Mouse (Mus musculus): ENCODE measurements around the gene Olfm1. TPM values are rescaled to one million over a fixed set of nuclear protein-coding genes. Genes with fewer than 3 reads are reported as not detected.

Gene Olfm1
- total RNA-seq, 2 experiments from 2014 or later: 7.3 to 9.5 TPM

DNA sequence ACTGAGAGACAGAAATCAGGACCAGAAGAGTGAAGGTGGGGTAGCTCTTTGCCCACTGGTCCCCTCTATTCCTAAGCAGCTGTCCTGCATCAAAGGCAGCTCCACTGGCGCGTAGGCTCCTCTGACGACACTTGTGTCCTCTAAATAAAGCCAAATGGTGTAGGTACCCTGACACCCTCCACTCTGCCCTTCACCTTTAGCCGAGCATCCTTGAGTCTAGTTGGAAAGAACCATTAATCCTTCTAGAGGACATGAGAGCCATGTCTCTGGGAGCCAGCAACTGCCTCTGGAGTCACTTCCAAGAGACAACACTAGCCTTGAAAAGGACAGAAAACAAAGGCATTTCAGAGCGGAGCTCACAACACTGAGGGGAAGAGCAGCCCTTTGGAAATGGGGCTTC is 34.2 kb downstream of the Olfm1 start:
- intact Hi-C loops (cut with DNase I): no loop called here

DNA sequence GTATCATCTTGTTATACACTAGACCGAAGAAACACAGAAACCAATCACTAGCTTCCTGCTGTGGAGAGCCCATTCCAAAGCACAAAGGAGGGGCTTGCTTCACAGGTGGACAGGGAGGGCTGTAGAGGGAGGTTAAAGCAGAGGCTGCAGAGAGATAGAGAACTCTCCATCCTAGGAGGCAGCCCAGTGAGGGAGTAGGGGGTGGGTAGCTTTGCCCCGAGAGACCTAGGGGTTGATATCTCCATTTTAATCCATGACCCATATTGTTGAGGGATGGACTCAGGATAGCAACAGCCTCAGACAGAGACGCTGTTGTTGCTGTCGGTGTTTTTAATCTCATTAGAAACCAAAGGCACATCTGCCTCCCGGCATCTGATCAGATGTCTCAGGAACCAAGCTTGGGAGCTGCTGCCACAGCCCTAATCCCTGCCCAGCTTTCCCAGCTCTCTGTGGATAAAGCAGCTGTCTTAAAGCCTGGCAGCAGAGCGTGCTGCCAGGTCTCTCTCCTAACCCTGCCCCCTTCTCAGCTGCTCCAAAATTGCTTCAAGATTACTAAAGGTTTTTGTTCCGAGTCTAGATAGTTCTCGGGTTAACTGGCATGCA is 34.9 kb downstream of the Olfm1 start:
- no peak for DNase-seq
- intact Hi-C loops (cut with DNase I): no loop called here

More for the DNA sequence above, 34.2 kb downstream of the Olfm1 start:
- no peak for DNase-seq

DNA sequence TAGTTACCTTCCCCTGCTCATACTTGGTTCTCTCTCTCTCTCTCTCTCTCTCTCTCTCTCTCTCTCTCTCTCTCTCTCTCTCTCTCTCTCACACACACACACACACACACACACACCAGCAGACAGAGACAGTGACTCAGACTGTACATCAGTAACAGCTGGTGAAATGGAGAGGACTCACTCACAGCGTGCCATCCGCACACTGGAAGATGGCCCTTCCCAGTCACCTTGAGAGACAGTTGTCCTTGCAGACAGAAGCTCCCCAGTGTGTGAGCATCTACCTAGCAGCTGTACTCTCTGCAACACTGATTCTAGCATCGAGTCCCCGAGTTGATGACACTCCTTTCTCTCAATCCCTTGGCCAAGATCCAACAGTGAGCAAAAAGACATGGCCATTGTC is 35.6 kb downstream of the Olfm1 start:
- DNase-seq: no peak
- intact Hi-C loops (cut with DNase I): no loop called here

DNA sequence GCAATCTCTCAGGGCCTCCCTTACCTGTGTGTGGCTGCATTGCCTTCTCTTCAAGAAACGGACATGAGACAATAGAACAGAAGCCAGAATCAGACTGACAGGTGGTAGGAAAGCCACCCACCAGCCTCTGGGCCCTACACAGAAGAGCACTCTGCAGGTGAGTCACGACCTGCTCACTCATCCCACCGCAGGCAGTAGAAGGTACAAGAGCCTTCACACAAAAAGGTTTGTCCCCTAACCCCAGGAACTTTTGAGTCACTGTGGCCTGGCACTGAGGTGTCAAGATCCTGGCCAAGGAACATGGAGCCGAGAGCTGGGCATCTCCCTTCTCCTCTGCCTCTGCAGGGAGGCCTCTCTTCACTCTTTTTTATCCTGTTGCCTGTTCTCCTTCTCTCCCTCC is 42.3 kb downstream of the Olfm1 start:
- intact Hi-C loops (cut with DNase I): no loop called here
- DNase-seq: no peak

DNA sequence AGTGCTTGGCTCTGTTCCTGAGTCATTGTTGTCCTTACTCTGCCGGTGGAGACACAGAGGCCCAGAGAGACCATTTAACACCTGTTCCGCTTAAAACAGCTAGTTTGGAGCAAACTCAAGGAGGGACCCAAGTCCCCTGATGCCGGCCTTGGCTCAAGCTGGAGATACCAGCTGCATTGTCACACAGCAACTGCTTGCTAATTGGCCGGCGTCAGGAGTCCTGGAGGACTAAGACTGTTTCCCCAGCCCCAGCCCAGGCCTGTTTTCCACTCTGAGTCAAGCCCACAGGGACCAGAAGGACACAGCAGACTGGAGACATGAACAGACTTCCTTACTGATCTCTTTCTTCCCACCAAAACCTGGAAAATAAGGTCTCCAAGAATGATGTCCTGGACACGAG is 43.7 kb downstream of the Olfm1 start:
- intact Hi-C loops (cut with DNase I): no loop called here

DNA sequence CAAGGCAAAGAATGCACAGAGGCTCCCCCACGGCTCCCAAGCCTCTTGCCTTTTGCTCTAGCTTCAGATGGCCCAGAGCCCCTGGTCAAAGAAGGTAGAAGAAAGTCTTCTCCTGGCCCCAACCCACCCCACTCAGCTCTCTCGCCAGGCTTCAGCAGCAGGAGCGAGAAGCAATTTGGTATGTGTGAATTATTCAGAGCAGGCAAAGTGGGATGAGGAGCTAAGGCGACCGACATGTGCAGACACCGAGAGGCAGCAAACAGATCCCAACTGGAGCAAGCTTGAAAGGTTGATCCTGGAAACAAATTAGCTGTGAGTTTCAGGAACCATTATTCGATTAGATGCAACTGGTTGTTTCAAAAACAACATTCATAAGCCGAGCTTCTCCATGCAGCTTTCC is 46.8 kb downstream of the Olfm1 start:
- intact Hi-C loops (cut with DNase I): no loop called here
- DNase-seq: no peak

More for the DNA sequence above, 43.7 kb downstream of the Olfm1 start:
- DNase-seq: no peak

DNA sequence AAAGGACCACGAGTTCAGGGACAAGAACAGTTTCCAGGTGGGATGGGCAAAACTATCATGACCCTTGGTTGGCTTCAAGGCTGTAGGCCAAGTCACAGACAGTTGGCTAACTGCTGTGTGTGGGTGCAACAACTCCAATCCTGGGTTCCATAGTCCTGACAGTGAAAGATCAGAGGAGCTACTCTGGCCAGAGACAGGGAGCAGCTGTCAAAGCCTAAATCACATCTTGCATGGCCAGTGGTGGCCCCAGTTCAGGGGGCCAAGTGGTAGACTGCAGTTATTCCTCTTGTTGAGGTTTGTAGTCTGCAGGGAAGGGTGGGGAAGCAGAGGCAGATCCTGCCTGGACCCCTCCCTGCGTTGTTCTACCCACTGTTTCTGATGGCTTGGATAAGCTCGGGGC is 48.1 kb downstream of the Olfm1 start:
- intact Hi-C loops (cut with DNase I): no loop called here

DNA sequence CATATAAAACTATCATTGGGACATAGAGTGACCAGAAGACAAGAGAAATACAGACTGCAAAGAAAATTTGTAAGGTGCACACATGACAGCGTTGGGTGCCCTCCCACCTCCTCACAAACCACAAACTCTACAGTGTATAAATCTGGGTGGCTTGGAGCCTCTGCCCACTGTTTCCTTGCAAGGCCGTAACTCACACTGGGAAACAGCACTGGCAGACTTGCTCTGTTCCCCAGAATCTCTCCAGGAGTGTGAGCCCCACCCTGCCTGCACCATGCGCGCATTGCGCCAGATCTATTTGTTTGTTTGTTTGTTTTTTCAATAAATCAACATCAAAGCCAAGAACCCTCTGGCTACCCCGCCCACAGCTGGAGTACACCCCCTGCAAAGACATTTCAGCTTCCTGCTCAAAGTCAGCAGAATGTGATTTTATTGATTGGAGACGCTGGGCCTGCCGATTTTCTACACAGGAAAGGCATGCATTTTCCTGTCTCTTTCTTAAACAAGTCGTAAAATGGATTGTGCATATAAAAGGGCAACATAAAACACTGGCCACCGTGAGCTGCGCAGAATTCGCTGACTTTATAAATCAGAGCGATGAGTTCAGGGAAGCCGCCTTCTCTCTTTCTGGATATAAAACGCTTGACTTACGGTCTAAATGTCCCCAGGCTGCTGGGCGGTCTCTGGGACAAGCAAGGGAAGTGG is 48.9 kb downstream of the Olfm1 start:
- intact Hi-C loops (cut with DNase I): no loop called here
- no peak for DNase-seq

More for the DNA sequence above, 48.1 kb downstream of the Olfm1 start:
- no peak for DNase-seq

DNA sequence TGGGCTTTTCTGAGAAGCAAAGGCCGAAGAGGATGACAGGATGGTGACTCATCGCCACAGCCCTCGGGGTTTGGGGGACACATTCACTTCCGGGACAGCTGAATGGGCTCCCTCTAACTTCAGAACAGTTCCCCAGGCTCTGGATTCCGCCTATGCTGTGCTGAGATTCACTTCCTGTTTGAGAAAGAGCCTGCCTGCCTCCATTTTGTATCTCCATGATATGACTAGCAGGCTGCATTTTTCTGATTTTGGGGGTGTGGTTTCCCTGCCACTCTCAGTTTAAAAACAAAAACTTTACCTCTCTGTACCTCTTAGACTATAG is 49.4 kb downstream of the Olfm1 start:
- intact Hi-C loops (cut with DNase I): no loop called here
- no peak for DNase-seq

DNA sequence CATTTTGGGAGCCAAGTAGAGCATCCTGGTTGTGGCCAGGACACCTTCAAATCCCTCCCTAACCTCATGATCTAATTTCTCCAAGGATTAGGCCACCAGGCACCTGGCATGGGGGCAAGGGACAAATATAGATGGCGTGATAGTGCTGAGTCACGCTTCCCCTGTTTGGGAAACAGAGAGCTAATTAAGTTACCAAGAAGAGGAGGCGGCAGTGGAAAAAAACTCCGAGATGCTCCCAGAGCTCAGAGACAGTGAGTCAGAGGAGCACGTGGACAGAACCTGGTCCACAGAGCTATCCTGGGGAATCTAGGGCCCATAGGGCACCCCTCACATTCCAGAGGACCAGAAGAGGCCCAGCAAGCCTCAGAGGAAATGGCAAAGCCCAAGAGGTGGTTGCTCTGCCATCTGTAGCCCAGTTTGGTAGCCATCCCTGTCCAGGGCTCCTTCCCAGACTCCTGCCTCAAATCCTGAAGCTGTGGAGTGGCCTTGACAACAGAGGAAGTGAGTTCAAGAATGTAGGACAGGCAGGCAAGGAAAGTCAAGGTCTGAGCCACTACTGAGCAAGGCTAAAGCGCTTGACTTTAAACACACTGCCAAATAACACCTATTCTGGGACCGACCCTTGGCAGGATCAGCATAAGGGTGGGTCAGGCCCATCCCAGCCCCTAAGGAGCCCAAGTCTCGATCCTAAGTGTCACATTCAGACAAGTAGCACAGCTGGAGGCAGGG is 52.0 kb downstream of the Olfm1 start:
- DNase-seq: no peak
- intact Hi-C loops (cut with DNase I): no loop called here

DNA sequence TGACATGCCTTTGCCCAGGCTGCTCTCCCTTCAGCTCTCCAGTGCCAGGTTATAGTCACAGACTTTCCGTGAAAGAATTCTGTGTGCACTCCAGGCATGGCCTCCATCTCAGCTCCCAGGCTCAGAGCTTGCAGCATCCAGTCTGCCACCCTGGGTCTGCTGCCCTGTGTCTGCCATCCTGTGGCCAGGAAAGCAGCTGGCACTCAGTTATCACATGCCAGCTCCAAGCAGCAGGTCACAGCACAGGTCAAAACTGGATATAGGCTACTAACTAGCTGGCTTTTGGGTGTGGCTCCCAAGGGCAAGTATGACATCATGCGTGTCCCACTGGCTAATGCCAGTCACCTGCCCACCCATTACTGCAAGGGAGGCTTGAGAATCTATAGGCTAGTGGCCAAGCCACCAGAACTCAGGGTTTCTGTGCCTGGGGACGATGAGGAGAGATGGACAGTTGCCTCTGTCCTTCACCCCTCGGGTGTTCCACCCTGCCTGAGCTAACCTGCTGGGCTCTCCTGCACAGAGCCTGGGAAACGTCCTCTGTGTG is 53.4 kb downstream of the Olfm1 start:
- no peak for DNase-seq
- intact Hi-C loops (cut with DNase I): no loop called here

DNA sequence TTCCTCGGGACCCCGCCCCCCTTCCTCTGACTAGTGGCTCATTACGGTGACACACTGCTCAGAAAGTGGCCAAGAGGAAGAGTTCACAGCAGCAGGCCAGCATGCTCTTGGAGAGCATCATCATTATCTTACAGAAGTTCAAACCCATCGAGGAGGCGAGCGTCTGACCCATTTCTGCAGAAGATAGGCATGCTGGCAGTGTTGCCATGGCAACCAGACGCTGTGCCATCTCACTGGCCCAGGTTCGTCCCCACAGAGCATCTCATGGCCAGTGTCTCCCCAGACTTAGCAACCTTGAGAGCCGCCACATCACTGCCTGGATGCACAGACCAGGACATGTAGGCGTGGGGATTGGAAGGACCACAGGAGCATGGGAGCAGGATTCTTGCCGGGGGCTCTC is 54.3 kb downstream of the Olfm1 start:
- intact Hi-C loops (cut with DNase I): no loop called here

DNA sequence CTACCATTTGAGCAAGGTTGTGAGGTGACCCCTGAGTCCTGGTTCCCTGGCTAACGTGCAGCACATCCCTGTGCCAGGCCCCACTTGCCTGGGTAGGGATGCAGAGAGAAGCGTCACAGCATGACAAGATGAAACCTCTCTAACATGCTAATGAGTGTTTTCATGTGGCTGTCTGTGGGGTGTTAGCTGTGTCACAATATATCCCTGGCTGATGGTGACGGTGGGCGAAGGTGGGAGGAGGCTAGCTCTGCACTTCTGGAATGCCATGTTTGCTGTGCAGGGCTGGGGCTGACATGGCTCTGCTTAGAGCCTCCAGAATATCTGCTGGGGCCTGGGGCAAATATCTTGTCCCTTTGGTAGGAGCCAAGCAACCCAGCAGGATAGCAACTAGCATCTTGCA is 59.8 kb downstream of the Olfm1 start:
- no peak for DNase-seq
- intact Hi-C loops (cut with DNase I): no loop called here

More for the DNA sequence above, 54.3 kb downstream of the Olfm1 start:
- DNase-seq: no peak

DNA sequence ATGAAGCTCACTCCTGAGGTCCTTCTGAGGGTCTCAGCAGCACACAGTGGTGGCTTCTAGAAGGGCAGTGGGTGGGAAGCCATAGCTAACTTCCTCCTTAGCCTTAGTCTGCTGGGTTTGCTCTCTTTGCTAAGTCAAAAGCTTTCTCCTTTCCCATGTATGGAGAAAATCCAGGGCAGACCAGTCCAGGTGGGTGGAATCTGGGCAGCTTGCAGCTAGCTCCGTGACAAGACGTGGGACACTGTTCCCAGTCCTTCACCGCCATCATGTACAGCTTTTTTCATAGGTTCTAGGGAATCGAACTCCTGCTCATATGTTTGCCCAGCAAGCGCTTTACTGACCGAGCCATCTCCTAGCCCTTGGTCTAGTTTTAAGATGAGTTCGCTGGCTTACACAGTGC is 63.2 kb downstream of the Olfm1 start:
- no peak for DNase-seq
- intact Hi-C loops (cut with DNase I): no loop called here

DNA sequence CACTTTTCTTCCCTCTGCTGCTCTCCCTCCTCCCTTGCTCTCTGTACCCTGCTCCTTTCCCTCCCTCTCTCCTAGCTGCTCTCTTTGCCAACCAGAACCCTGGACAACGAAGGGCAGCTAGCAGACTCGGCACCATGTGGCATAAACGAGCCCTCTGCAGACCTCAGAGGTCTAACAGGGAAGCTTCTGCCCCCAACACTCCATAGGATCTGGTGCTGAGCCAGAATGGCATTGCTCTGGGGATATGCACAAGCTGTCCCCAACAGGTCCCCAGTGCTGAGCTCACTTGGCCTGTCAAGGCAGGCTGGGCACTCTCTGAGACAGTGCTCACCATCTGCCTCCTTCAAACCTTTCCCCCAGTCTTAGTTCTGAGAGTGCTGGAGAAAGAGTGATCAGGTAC is 68.6 kb downstream of the Olfm1 start:
- intact Hi-C loops (cut with DNase I): no loop called here
- DNase-seq: no peak

DNA sequence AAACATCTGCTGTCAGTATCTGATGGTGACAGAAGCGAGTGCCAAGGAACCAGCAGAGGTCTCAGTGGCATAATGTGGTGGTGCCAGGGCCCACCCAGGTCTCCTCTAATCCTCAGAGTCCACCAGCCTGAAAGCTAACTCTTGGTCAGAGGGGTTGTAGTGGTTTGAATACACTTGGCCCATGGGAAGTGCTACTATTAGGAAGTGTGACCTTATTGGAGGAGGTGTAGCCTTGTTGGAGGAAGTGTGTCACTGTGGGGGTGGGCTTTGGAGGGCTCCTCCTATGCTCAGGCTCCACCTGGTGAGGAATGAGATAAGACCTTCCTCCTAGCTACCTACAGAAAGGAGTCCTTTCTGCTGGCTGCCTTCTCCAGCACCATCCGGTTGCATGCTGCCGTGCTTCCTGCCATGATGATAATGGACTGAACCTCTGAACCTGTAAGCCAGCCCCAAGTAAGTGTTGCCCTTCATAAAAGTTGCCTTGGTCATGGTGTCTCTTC is 75.0 kb downstream of the Olfm1 start:
- no peak for DNase-seq
- intact Hi-C loops (cut with DNase I): no loop called here

DNA sequence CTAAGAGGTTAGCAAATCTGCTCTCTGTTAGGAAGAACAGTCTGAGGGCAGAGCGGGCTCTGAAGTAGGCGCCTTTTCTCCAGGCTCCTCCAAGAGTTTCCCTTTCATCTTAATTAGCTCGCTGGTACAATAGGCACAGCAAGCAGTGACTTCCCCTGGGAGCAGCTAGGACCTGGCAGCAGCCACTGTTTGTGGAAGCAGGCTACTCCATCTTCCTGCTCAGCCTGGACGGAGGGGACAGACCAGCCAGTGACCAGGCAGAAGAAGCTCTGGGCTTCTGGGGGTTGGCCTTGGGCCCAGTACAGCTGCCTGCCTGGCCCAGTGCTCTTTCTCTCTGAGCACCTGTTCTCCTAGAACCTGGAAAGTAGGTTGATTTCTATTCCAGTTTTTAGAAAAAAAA is 77.8 kb downstream of the Olfm1 start:
- intact Hi-C loops (cut with DNase I): no loop called here
- DNase-seq: peak; percentile 15 to 42

DNA sequence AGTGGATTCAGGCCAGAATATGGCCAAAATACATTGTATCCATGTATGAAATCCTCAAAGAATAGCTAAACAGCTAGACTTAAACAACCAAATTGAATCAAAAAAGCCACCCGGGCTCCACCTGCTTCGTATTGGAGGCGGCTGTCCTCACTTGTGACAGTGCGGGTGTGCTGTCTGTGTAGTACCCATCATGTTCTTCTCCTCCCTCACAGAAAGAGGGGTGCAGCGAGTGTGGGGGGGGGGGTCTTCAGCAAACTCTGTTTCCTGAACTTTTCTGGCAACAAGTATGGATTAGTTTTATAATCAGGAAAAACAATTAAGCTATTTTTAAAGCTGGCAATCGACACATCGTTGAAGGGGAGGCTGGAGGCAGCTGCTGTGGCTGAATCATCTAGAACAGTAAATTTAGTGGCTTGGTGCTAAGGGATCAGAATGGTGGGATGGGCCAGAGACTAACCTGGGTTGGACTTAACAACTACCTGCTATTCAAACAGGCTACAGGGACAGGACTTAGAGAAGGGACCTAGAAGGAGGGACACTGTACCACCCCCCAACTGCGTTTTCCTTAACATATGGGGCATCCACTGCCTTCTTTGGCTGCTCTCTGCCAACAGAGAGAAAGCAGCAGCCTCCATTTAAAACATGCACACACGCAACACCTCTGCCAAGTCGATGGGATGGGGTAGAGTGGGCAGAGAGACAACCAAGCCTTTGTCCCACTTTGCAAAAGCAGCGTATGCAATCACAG is 79.6 kb downstream of the Olfm1 start:
- intact Hi-C loops (cut with DNase I): no loop called here
- no peak for DNase-seq

DNA sequence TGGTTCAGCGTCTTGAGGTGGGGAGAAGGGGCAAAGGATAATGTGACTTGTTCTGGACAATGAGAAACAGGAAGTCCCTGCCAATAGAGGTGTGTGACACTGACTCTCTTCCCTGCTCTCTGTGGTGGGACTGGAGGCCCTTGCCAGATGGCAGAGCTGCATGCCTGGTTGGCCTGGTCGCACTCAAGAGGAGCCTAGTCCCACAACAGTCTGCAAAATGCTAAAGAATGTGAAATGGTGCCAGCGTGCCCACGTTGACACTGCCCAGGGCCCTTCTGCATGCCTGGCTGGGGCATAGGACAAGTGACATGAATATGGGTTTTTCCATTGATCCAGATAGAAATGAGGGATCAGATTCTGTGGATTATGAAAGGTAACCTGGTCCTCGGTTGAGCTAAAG is 81.2 kb downstream of the Olfm1 start:
- no peak for DNase-seq
- intact Hi-C loops (cut with DNase I): no loop called here

DNA sequence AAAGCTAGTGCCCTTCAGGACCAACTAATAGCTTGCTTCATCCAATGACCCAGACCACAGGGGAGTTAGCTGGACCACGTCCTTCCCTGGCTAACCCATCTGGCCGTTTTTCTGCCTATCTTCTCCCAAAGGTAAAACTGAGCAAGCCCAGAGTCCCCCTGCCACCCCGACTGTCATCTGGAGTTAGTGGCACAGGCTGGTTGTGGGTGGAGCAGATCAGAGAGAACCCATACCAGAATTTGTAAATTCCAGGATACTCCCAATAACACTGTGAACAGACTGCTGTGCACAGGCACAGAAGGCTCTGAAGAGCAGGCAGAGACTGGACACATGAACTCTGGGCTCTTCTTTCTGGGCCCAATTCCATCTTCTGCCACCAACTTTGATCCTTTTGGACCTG is 82.6 kb downstream of the Olfm1 start:
- DNase-seq: no peak
- intact Hi-C loops (cut with DNase I): no loop called here

DNA sequence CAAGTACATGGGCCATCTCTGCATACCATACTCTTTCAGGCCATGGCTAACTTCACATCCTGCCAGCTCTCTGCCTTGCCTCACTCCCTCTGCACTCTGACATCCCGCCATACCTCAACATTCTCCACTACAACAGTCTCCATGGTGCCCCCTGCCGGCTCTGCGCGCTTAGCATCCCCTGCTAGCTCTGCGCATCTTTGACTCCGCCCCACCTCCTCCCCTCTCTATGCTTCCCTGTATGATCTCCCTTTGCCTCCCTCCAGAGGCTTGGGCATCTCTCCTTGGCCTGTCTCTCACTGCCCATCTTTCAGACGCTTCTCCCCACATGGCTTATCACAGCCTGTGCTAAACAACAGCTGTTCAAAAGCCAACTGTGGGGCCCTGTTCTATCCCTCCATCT is 85.4 kb downstream of the Olfm1 start:
- peak; percentile 65 to 75 for DNase-seq
- intact Hi-C loops (cut with DNase I): no loop called here

All from heart, postnatal 14 days (tissue).